Mouse (Mus musculus): ENCODE results near the gene Adgrf5.

Gene Adgrf5

GRCm38 (mm10) chr17:43398612-43399011 lies 38.4 kb downstream of the Adgrf5 start:
- Histone ChIP-seq H3K27me3 (ENCODE audit: control insufficient read depth, insufficient read depth, low read length, poor library complexity, severe bottlenecking) (no peaks in the 10 kb centered on the region), H3K36me3 (ENCODE audit: control insufficient read depth, insufficient read depth, low read length, poor library complexity, severe bottlenecking) (no peaks in the 10 kb centered on the region)
- DNase-seq (ENCODE audit: low read depth, low spot score) = no peak

GRCm38 (mm10) chr17:43399151-43399550 lies 38.9 kb downstream of the Adgrf5 start:
- DNase-seq (ENCODE audit: low read depth, low spot score) = no peak
- Histone ChIP-seq H3K27me3 (ENCODE audit: control insufficient read depth, insufficient read depth, low read length, poor library complexity, severe bottlenecking) (no peaks in the 10 kb centered on the region), H3K36me3 (ENCODE audit: control insufficient read depth, insufficient read depth, low read length, poor library complexity, severe bottlenecking) (no peaks in the 10 kb centered on the region)

- DNase-seq (ENCODE audit: low read depth, low spot score) = no peak
- no peaks in the 10 kb centered on the region for H3K36me3 ChIP-seq (ENCODE audit: control insufficient read depth, insufficient read depth, low read length, poor library complexity, severe bottlenecking)
- no peaks in the 10 kb centered on the region for H3K27me3 ChIP-seq (ENCODE audit: control insufficient read depth, insufficient read depth, low read length, poor library complexity, severe bottlenecking)
Measured at GRCm38 (mm10) chr17:43400483-43400882, 40.2 kb downstream of the Adgrf5 start.

GRCm38 (mm10) chr17:43403851-43404250 lies 43.6 kb downstream of the Adgrf5 start:
- Histone ChIP-seq H3K27me3 (ENCODE audit: control insufficient read depth, insufficient read depth, low read length, poor library complexity, severe bottlenecking) (no peaks in the 10 kb centered on the region), H3K36me3 (ENCODE audit: control insufficient read depth, insufficient read depth, low read length, poor library complexity, severe bottlenecking) (no peaks in the 10 kb centered on the region)
- no peak for DNase-seq (ENCODE audit: low read depth, low spot score)

- Histone ChIP-seq H3K36me3 (ENCODE audit: control insufficient read depth, insufficient read depth, low read length, poor library complexity, severe bottlenecking) (no peaks in the 10 kb centered on the region), H3K27me3 (ENCODE audit: control insufficient read depth, insufficient read depth, low read length, poor library complexity, severe bottlenecking) (no peaks in the 10 kb centered on the region)
- DNase-seq (ENCODE audit: low read depth, low spot score) = no peak
Measured at GRCm38 (mm10) chr17:43404408-43404807, 44.2 kb downstream of the Adgrf5 start.

GRCm38 (mm10) chr17:43406321-43406720 lies 46.1 kb downstream of the Adgrf5 start:
- no peak for DNase-seq (ENCODE audit: low read depth, low spot score)
- Histone ChIP-seq H3K36me3 (ENCODE audit: control insufficient read depth, insufficient read depth, low read length, poor library complexity, severe bottlenecking) (no peaks in the 10 kb centered on the region), H3K27me3 (ENCODE audit: control insufficient read depth, insufficient read depth, low read length, poor library complexity, severe bottlenecking) (no peaks in the 10 kb centered on the region)

GRCm38 (mm10) chr17:43407548-43407947 lies 47.3 kb downstream of the Adgrf5 start:
- DNase-seq (ENCODE audit: low read depth, low spot score) = no peak
- Histone ChIP-seq H3K27me3 (ENCODE audit: control insufficient read depth, insufficient read depth, low read length, poor library complexity, severe bottlenecking) (no peaks in the 10 kb centered on the region), H3K36me3 (ENCODE audit: control insufficient read depth, insufficient read depth, low read length, poor library complexity, severe bottlenecking) (no peaks in the 10 kb centered on the region)

- Histone ChIP-seq H3K27me3 (ENCODE audit: control insufficient read depth, insufficient read depth, low read length, poor library complexity, severe bottlenecking) (no peaks in the 10 kb centered on the region), H3K36me3 (ENCODE audit: control insufficient read depth, insufficient read depth, low read length, poor library complexity, severe bottlenecking) (no peaks in the 10 kb centered on the region)
- DNase-seq (ENCODE audit: low read depth, low spot score) = no peak
Measured at GRCm38 (mm10) chr17:43413182-43413581, 52.9 kb downstream of the Adgrf5 start.

GRCm38 (mm10) chr17:43419204-43419603 lies 59.0 kb downstream of the Adgrf5 start:
- no peak for DNase-seq (ENCODE audit: low read depth, low spot score)
- H3K36me3 ChIP-seq (ENCODE audit: control insufficient read depth, insufficient read depth, low read length, poor library complexity, severe bottlenecking) = no peaks in the 10 kb centered on the region
- no peaks in the 10 kb centered on the region for H3K27me3 ChIP-seq (ENCODE audit: control insufficient read depth, insufficient read depth, low read length, poor library complexity, severe bottlenecking)

GRCm38 (mm10) chr17:43420381-43420780 lies 60.1 kb downstream of the Adgrf5 start:
- H3K27me3 ChIP-seq (ENCODE audit: control insufficient read depth, insufficient read depth, low read length, poor library complexity, severe bottlenecking) = no peaks in the 10 kb centered on the region
- no peak for DNase-seq (ENCODE audit: low read depth, low spot score)
- H3K36me3 ChIP-seq (ENCODE audit: control insufficient read depth, insufficient read depth, low read length, poor library complexity, severe bottlenecking) = no peaks in the 10 kb centered on the region

GRCm38 (mm10) chr17:43423953-43424352 lies 63.7 kb downstream of the Adgrf5 start:
- Histone ChIP-seq H3K27me3 (ENCODE audit: control insufficient read depth, insufficient read depth, low read length, poor library complexity, severe bottlenecking) (no peaks in the 10 kb centered on the region), H3K36me3 (ENCODE audit: control insufficient read depth, insufficient read depth, low read length, poor library complexity, severe bottlenecking) (no peaks in the 10 kb centered on the region)
- no peak for DNase-seq (ENCODE audit: low read depth, low spot score)

- H3K36me3 ChIP-seq (ENCODE audit: control insufficient read depth, insufficient read depth, low read length, poor library complexity, severe bottlenecking) = no peaks in the 10 kb centered on the region
- no peak for DNase-seq (ENCODE audit: low read depth, low spot score)
- no peaks in the 10 kb centered on the region for H3K27me3 ChIP-seq (ENCODE audit: control insufficient read depth, insufficient read depth, low read length, poor library complexity, severe bottlenecking)
Measured at GRCm38 (mm10) chr17:43431692-43432091, 71.4 kb downstream of the Adgrf5 start.

GRCm38 (mm10) chr17:43434485-43434884 lies 74.2 kb downstream of the Adgrf5 start:
- H3K27me3 ChIP-seq (ENCODE audit: control insufficient read depth, insufficient read depth, low read length, poor library complexity, severe bottlenecking) = no peaks in the 10 kb centered on the region
- DNase-seq (ENCODE audit: low read depth, low spot score) = no peak
- H3K36me3 ChIP-seq (ENCODE audit: control insufficient read depth, insufficient read depth, low read length, poor library complexity, severe bottlenecking) = no peaks in the 10 kb centered on the region

- Histone ChIP-seq H3K27me3 (ENCODE audit: control insufficient read depth, insufficient read depth, low read length, poor library complexity, severe bottlenecking) (no peaks in the 10 kb centered on the region), H3K36me3 (ENCODE audit: control insufficient read depth, insufficient read depth, low read length, poor library complexity, severe bottlenecking) (no peaks in the 10 kb centered on the region)
- DNase-seq (ENCODE audit: low read depth, low spot score) = no peak
Measured at GRCm38 (mm10) chr17:43451216-43451615, 91.0 kb downstream of the Adgrf5 start.

GRCm38 (mm10) chr17:43458598-43458997 lies 98.3 kb downstream of the Adgrf5 start:
- DNase-seq (ENCODE audit: low read depth, low spot score) = peak; percentile 68
- Histone ChIP-seq H3K27me3 (ENCODE audit: control insufficient read depth, insufficient read depth, low read length, poor library complexity, severe bottlenecking) (no peaks in the 10 kb centered on the region), H3K36me3 (ENCODE audit: control insufficient read depth, insufficient read depth, low read length, poor library complexity, severe bottlenecking) (no peaks in the 10 kb centered on the region)

- Histone ChIP-seq H3K27me3 (ENCODE audit: control insufficient read depth, insufficient read depth, low read length, poor library complexity, severe bottlenecking) (no peaks in the 10 kb centered on the region), H3K36me3 (ENCODE audit: control insufficient read depth, insufficient read depth, low read length, poor library complexity, severe bottlenecking) (no peaks in the 10 kb centered on the region)
- no peak for DNase-seq (ENCODE audit: low read depth, low spot score)
Measured at GRCm38 (mm10) chr17:43459737-43460230, 99.5 kb downstream of the Adgrf5 start.
